Mouse (Mus musculus): ENCODE results near the gene Sirt3. TPM values are rescaled to one million over a fixed set of nuclear protein-coding genes. Genes with fewer than 3 reads are reported as not detected.

The Sirt3 gene
- total and polyA plus RNA-seq, 2 experiments = 150 to 155 TPM

GRCm38 (mm10) chr7:140903212-140903611 lies 21.1 kb upstream of the Sirt3 start:
- no peak overlapping the region for H3K9ac ChIP-seq (ENCODE audit: low read depth, low read length)
- DNase-seq (ENCODE audit: extremely low read depth, low read depth, low spot score) = peak; percentile 88
- 21% methylated on average over 13 of the region's 13 CpGs for WGBS
- peak overlapping the region; percentile 57; the same call in 1 of the 2 replicates for H3K27ac ChIP-seq (replicated peaks; ENCODE audit: insufficient read depth, low read depth, low read length)
- TF ChIP-seq POLR2A (IDR thresholded peaks at IDR 0.05; ENCODE audit: extremely low read depth, insufficient read depth, low read length) = no peak
- peak; percentile 81 for TF ChIP-seq CTCF (IDR thresholded peaks at IDR 0.05; ENCODE audit: low read depth, low read length)
- peaks cover 2% of the 10 kb centered on the region; the same call in 1 of the 2 replicates for H3K36me3 ChIP-seq (ENCODE audit: control insufficient read depth, insufficient read depth, low read length)
- peaks cover 10% of the 10 kb centered on the region for H3K4me1 ChIP-seq (ENCODE audit: control insufficient read depth, insufficient read depth, low read length)
- peaks cover 5% of the 10 kb centered on the region; the same call in 1 of the 2 replicates for H3K79me2 ChIP-seq (ENCODE audit: control insufficient read depth, insufficient read depth, low read length)
- H3K4me3 ChIP-seq (ENCODE audit: insufficient read depth, low read depth, low read length) = no peak overlapping the region
- no peaks in the 10 kb centered on the region for H3K27me3 ChIP-seq (ENCODE audit: control insufficient read depth, insufficient read depth, low read length)

- WGBS = 41% methylated on average over 15 of the region's 15 CpGs
- TF ChIP-seq CTCF (IDR thresholded peaks at IDR 0.05; ENCODE audit: low read depth, low read length) = no peak
- no peak for TF ChIP-seq POLR2A (IDR thresholded peaks at IDR 0.05; ENCODE audit: extremely low read depth, insufficient read depth, low read length)
- Histone ChIP-seq H3K4me3 (ENCODE audit: insufficient read depth, low read depth, low read length) (no peak overlapping the region), H3K27me3 (ENCODE audit: control insufficient read depth, insufficient read depth, low read length) (no peaks in the 10 kb centered on the region), H3K79me2 (ENCODE audit: control insufficient read depth, insufficient read depth, low read length) (peaks cover 5% of the 10 kb centered on the region; the same call in 1 of the 2 replicates), H3K36me3 (ENCODE audit: control insufficient read depth, insufficient read depth, low read length) (peaks cover 3% of the 10 kb centered on the region; the same call in 1 of the 2 replicates), H3K4me1 (ENCODE audit: control insufficient read depth, insufficient read depth, low read length) (peaks cover 10% of the 10 kb centered on the region), H3K9ac (ENCODE audit: low read depth, low read length) (peak overlapping the region; percentile 20; the same call in 1 of the 2 replicates), H3K27ac (replicated peaks; ENCODE audit: insufficient read depth, low read depth, low read length) (peak overlapping the region; percentile 57)
- DNase-seq (ENCODE audit: extremely low read depth, low read depth, low spot score) = peak; percentile 77
These were observed 20.1 kb upstream of the Sirt3 start for GRCm38 (mm10) chr7:140902036-140902875.

GRCm38 (mm10) chr7:140900220-140900619 lies 18.1 kb upstream of the Sirt3 start, which contains the start of gene Cox8b:
TSS of gene Cox8b (minus strand) at chr7:140900446.
- Histone ChIP-seq H3K9ac (ENCODE audit: low read depth, low read length) (no peak within 1 kb of the TSS), H3K79me2 (ENCODE audit: control insufficient read depth, insufficient read depth, low read length) (no peaks in the 10 kb centered on the region), H3K4me3 (ENCODE audit: insufficient read depth, low read depth, low read length) (no peak within 1 kb of the TSS), H3K27ac (replicated peaks; ENCODE audit: insufficient read depth, low read depth, low read length) (no peak within 1 kb of the TSS), H3K36me3 (ENCODE audit: control insufficient read depth, insufficient read depth, low read length) (peaks cover 9% of the 10 kb centered on the region; the same call in 1 of the 2 replicates), H3K27me3 (ENCODE audit: control insufficient read depth, insufficient read depth, low read length) (no peaks in the 10 kb centered on the region), H3K4me1 (ENCODE audit: control insufficient read depth, insufficient read depth, low read length) (peaks cover 10% of the 10 kb centered on the region)
- no peak for DNase-seq (ENCODE audit: extremely low read depth, low read depth, low spot score)
- TF ChIP-seq POLR2A (IDR thresholded peaks at IDR 0.05; ENCODE audit: extremely low read depth, insufficient read depth, low read length) (no peak), CTCF (IDR thresholded peaks at IDR 0.05; ENCODE audit: low read depth, low read length) (no peak)
- 76% methylated on average over 10 of the region's 10 CpGs for WGBS

- peaks cover 10% of the 10 kb centered on the region for H3K4me1 ChIP-seq (ENCODE audit: control insufficient read depth, insufficient read depth, low read length)
- no peak for DNase-seq (ENCODE audit: extremely low read depth, low read depth, low spot score)
- 53% methylated on average over 3 of the region's 3 CpGs for WGBS
These were observed 17.0 kb upstream of the Sirt3 start for GRCm38 (mm10) chr7:140899121-140899520.

GRCm38 (mm10) chr7:140897863-140898262 lies 15.8 kb upstream of the Sirt3 start:
- Histone ChIP-seq H3K79me2 (ENCODE audit: control insufficient read depth, insufficient read depth, low read length) (no peaks in the 10 kb centered on the region), H3K4me3 (ENCODE audit: insufficient read depth, low read depth, low read length) (no peak overlapping the region), H3K36me3 (ENCODE audit: control insufficient read depth, insufficient read depth, low read length) (peaks cover 17% of the 10 kb centered on the region), H3K9ac (ENCODE audit: low read depth, low read length) (no peak overlapping the region), H3K4me1 (ENCODE audit: control insufficient read depth, insufficient read depth, low read length) (peaks cover 7% of the 10 kb centered on the region), H3K27ac (replicated peaks; ENCODE audit: insufficient read depth, low read depth, low read length) (no peak overlapping the region), H3K27me3 (ENCODE audit: control insufficient read depth, insufficient read depth, low read length) (no peaks in the 10 kb centered on the region)
- no peak for DNase-seq (ENCODE audit: extremely low read depth, low read depth, low spot score)
- TF ChIP-seq POLR2A (IDR thresholded peaks at IDR 0.05; ENCODE audit: extremely low read depth, insufficient read depth, low read length) = no peak
- no peak for TF ChIP-seq CTCF (IDR thresholded peaks at IDR 0.05; ENCODE audit: low read depth, low read length)
- WGBS = 94% methylated on average over 7 of the region's 7 CpGs

More at GRCm38 (mm10) chr7:140899121-140899520, 17.0 kb upstream of the Sirt3 start:
- no peaks in the 10 kb centered on the region for H3K27me3 ChIP-seq (ENCODE audit: control insufficient read depth, insufficient read depth, low read length)
- H3K36me3 ChIP-seq (ENCODE audit: control insufficient read depth, insufficient read depth, low read length) = peaks cover 13% of the 10 kb centered on the region
- no peak overlapping the region for H3K9ac ChIP-seq (ENCODE audit: low read depth, low read length)
- no peak overlapping the region for H3K4me3 ChIP-seq (ENCODE audit: insufficient read depth, low read depth, low read length)
- TF ChIP-seq CTCF (IDR thresholded peaks at IDR 0.05; ENCODE audit: low read depth, low read length) (no peak), POLR2A (IDR thresholded peaks at IDR 0.05; ENCODE audit: extremely low read depth, insufficient read depth, low read length) (no peak)
- H3K27ac ChIP-seq (replicated peaks; ENCODE audit: insufficient read depth, low read depth, low read length) = no peak overlapping the region
- H3K79me2 ChIP-seq (ENCODE audit: control insufficient read depth, insufficient read depth, low read length) = no peaks in the 10 kb centered on the region
